Mouse (Mus musculus): ENCODE data around the gene Katnal1.

DNA sequence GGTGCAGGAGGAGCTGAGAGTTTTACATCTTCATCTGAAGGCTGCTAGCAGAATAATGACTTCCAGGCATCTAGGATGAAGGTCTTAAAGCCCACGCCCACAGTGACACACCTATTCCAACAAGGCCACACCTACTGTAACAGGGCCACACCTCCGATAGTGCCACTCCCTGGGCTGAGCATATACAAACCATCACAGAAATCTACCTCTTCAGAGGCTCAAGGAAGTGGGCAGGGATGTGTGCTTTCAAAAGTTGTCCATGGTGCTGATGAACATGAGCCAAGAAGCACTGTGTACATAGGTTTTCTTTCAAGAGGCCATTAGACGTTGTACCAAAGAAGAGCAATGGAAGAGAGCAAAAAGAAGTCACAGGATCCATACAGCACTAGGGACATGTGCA is 71.6 kb downstream of the Katnal1 start:
- TF ChIP-seq GATA1 (IDR thresholded peaks at IDR 0.05; ENCODE audit: low read length) = no peak
- TF ChIP-seq TAL1 (IDR thresholded peaks at IDR 0.05; ENCODE audit: low read length) = no peak

All from erythroblast, embryonic 14.5 days (primary cell).